Mouse (Mus musculus): ENCODE measurements around the gene Ipcef1.
A peak's percentile ranks its signal among the peaks of the same experiment; 100 is the strongest.
"Not testable (repeated sequence)": the region's sequence is repeated elsewhere in the genome, so short reads cannot be mapped to it uniquely, and the experiment has no call there.

Gene Ipcef1

DNA sequence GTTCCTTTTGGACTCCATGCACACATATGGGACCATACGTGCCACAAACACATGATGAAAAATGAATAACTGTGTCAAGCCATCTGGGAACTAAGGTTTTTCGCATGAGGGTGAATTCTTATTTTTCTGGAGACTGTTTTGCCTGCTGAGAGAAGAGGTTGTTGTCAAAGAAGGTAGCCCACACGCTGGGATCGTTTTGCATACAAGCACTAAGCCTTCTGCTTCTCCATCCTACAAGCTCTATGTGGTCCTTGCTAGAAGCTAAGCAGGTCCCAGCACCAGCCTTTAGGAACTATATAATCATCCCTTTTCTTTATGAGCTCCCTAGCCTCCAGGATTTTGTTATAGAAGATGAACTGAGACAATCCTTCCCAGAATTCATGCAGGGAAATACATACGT lies 93.5 kb downstream of the Ipcef1 start:
- no peak for DNase-seq

GRCm38 (mm10) chr10:6956357-6956756 lies 95.9 kb downstream of the Ipcef1 start:
- peak; percentile 16 for DNase-seq

GRCm38 (mm10) chr10:6954533-6954932 lies 97.7 kb downstream of the Ipcef1 start:
- no peak for DNase-seq

GRCm38 (mm10) chr10:6953115-6953514 lies 99.2 kb downstream of the Ipcef1 start:
- DNase-seq, result no peak

DNA sequence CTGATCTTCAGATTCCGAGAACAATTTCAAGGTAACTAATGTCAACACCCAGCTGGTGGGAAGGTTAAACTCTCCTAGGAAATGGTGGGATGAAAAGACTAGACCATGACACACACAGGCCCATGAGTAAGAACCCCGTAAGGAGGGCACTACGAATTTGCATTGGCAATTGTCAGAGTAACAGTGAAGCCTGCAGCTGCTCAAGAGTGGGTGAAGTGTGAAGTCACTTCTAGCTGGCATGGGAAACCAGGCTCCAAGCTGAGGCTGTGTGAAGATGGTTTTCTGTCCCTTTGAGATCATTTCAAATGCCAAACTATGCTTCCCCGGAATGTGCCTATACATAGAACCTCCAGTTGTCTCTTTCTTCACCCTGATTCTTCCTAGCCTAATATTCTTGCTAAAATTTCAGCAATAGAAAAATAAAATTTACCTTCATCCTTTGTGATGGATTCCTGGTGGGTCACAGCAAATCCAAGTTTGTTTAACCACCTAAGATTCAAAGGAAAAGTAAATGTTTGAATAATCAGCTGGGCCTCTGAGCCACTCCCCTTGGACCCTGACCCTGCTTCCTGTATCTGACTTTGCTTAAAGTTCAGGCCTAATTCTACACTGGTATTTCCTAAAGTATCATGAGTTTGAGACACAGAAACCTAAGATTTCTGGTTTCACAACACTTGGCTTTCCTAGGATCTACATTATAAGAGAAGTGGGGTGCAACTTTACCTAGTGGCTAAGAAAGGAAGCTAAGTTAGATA lies 115.4 kb downstream of the Ipcef1 start:
- no peak for DNase-seq

GRCm38 (mm10) chr10:6934776-6935175 lies 117.5 kb downstream of the Ipcef1 start:
- DNase-seq, result no peak

DNA sequence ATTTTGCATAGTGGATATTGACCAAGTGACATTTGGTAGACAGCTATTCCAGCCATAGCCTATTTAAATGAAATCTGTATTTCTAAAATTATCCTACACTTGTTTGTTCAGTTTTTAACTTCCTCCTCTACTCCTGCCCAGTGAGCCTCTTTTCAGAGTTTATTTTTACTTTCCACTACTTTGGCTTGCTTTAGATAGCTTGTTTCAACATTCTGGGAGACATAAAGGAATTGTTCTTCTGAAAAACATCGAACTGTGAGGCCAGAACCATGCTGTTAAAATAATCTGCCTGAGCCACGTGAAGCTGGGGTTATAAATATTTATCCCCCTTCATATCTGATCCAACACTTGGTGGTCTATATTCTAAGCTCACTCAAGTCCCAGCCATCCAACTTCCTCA lies 121.4 kb downstream of the Ipcef1 start:
- DNase-seq, result no peak

GRCm38 (mm10) chr10:6930398-6930797 lies 121.9 kb downstream of the Ipcef1 start:
- DNase-seq, result no peak

GRCm38 (mm10) chr10:6928905-6929304 lies 123.4 kb downstream of the Ipcef1 start:
- no peak for DNase-seq

DNA sequence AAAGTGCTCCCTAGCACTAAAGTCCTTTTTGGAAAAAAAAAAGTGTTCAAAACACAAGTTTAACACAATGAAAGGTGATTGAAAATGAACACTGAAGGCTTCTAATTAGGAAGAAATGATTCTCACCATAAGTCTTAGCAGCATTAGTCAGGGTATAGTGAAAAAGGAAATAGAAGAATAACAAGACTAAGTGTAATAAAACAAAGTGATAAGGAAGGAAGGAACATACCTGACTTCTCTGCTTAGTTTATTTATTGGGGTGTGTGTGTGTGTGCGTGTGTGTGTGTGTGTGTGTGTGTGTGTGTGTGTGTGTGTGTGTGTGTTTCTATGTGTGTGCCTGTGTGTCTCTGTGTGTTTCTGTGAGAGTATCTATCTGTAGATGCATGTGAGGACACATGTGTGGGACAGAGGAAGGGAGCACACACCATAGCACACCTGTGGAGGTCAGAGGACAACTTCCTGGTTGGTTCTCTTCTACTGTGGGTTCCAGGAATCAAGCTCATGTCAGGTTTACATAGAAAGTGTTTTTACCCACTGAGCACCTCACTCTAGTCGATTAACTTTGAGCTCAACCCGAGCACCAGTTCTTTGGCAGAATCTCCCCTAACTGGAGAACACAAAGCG lies 124.6 kb downstream of the Ipcef1 start:
- DNase-seq, result no peak

GRCm38 (mm10) chr10:6926724-6927123 lies 125.6 kb downstream of the Ipcef1 start:
- no peak for DNase-seq

- no peak for DNase-seq
Measured at GRCm38 (mm10) chr10:6916545-6917257, 135.6 kb downstream of the Ipcef1 start.

GRCm38 (mm10) chr10:6915991-6916390 lies 136.3 kb downstream of the Ipcef1 start:
- no peak for DNase-seq

GRCm38 (mm10) chr10:6909763-6910162 lies 142.5 kb downstream of the Ipcef1 start:
- DNase-seq, result no peak

DNA sequence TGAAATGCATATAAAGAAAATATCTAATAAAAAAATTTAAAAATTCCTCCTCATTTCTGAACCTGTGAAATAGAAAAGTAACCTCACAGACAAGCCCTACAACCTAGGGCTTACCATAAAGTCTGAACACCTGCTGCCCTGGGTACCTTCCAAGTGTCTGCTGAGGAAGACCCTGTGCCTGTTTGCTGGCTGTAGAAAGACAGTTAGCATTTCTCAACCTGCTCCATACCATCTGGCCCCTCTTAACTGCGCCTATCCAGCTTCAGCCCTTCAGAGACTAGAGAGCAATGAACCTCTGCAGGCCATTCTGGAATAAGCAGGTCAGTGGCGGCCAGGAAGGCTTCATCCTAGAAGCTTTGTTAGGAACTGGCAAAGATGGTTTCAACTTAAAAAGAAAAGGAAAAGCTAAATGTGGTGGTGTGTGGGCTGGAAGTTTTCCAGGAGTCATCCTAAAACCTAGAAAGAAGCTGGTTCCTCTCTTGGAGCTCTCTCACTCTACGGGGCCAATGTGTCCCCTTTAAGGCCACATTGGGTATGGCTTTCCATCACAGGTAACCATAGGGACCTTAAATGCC lies 150.4 kb downstream of the Ipcef1 start:
- DNase-seq, result no peak

- no peak for DNase-seq
Measured at GRCm38 (mm10) chr10:6900126-6900525, 152.2 kb downstream of the Ipcef1 start.

GRCm38 (mm10) chr10:6896659-6897303 lies 155.5 kb downstream of the Ipcef1 start:
- no peak for DNase-seq

DNA sequence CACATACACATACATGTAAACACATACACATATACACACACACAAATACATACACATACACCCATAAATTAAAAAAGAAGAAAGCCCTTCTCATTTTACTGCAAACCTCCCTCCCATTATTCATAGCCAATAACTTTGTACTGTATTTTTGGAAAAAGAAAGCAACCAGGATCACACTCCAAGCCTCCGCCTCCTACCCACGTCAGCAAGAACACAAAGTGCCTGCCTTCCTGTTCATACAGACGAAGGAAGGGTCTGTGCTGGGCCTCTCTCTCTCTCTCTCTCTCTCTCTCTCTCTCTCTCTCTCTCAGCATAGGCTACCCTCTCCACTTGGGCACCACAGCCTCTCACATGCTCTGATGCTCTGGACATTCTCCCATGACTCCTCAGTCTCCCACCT lies 156.5 kb downstream of the Ipcef1 start:
- no peak for DNase-seq

DNA sequence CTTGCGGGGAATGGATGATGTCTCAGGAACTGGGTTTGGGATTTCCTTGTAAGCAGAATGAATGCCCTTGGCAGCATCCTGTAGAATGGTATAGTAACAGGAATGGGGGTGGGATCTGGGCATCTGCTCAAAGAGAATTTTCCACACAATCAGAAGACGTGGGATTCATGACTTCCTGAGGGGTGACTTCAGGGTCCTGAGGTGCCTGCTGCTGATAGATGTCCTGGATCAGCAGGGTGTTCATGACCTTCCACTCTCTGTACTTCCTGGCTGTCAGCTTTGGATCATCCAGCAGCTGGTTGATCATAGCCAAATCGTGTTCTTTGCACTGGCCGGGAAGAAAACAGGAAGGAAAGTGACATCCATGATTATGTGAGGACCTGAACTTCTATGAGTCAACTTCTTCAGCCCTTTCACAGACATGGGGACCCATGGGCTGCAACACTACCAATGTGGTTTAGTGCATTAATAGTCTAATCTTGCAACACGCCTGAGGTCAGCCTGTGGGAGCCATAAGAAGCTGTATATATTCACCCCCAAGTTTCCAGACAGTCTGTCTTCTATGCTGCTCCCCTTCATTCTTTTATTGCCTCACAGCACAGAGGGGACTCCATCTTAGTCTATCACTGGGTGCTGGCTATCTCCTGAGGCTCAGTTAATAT lies 161.8 kb downstream of the Ipcef1 start:
- DNase-seq, result no peak

DNA sequence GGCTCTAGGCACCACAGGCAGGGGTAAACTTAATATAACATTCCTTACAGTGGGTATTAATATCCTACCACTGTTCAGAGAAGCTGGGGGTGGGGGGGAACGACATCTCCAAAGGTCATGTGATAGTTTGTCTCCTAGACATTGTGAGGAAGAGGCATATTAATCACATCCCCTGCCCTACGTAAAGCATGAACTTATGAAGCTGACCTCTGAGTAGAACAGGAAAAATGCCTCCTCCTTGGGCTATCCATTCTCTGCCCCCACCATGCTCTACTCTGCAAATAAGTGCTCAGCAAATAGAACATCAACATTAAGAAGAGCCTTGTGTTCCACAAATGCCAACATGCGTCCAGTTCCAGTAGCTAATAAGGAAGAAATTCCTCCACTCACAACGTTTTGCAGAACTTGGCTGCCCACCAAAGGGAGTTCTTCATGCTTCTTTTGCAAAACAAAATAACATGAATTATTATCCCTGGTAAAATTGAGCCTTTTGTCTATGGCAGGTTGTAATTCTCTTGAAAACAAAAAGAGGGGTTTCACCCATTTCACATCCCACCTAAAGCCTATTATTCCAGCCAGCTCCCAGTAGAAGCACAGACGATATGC lies 162.5 kb downstream of the Ipcef1 start:
- DNase-seq, result no peak

DNA sequence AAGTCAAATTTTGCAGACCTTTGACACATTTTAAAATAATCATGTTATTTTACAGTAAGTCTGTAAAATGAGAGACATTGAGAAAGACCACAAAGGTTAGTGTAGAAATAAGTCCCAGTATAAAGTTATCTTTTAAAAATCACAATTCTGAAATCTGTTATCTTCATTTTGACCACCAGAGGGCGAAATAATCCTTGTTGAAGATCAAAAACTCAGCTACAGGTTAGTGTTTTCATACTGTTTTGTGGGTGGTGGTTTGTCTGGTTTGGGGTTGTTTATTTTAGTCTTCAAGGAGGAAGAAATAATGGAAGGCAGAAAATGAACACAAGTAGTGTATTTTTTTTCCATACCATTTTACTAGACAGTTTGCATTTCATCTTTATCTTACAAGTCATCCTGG lies 166.8 kb downstream of the Ipcef1 start:
- peak; percentile 21 for DNase-seq

- DNase-seq, result not testable (repeated sequence)
Measured at GRCm38 (mm10) chr10:6882041-6882440, 170.2 kb downstream of the Ipcef1 start.

Data from thymus, postnatal 14 days (tissue).